Mouse (Mus musculus) embryo, embryonic 10 days (tissue): ENCODE measurements around the gene Kcnc1.

Experiments used
- DNase-seq: peaks from one replicate; pipeline ENCODE4 v3.0.0-alpha.2; 2015; ENCODE audit warnings: low spot score

The Kcnc1 gene

DNA sequence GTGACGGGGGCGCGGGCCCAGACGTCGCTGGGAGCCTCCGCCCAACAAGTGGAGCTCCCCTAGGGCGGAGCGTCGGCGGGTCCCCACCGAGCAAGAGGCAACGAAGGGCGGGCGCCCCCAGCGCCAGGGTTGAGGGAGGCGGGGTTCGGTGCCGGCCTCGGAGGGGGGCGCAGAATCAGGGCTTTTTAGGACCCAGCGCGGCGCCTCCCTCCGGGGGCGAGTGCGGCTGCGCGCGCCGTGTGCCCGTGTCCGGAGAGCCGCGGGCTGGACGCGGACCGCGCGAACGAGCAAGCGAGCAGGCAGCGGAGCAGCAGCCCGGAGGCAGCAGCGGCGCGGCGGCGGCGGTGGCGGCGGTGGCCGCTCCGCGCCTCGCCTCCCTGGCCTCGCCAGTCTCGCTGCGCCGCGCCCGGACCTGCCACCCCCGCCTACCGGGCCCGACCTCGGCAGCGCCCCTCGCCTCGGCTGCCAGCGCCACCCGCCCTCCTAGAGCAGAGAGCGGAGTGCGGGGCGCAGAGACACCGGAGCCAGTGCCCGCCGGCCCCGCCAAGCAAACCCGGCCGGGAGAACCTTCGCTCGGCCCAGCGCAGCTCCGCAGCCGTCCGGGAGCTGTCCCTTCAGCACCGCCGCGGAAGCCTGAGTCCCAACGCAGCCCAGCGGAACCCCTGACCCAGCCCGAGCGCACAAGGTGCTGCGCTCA lies at the start of gene Kcnc1:
Kcnc1 (plus strand) TSS at position 267 of the 697 bp plus-strand sequence.
- peak; percentile 86 for DNase-seq

- DNase-seq, result peak; percentile 41
These were observed 48.6 kb upstream of the Kcnc1 start for GRCm38 (mm10) chr7:46347692-46348091.

DNA sequence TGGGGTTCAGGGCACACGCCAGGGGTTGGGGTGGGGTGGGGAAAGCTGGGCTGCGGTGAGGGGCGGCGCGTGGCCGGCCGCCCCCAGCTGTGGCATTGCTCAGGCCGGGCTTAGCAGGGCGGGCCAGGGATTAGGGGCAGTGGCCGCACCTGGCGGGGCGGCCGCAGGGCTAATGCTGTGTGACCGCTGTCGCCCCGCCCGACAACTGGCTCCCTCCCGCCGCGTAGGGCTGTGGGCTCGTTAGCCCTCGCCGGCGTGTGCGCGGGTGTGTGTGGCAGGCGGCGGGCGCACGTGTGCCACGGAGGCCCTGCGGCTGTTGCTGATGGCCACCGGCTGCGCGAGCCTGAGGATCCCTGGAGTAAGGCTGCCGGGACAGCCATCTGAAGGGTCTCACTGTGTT lies 47.5 kb upstream of the Kcnc1 start:
- DNase-seq, result no peak

DNA sequence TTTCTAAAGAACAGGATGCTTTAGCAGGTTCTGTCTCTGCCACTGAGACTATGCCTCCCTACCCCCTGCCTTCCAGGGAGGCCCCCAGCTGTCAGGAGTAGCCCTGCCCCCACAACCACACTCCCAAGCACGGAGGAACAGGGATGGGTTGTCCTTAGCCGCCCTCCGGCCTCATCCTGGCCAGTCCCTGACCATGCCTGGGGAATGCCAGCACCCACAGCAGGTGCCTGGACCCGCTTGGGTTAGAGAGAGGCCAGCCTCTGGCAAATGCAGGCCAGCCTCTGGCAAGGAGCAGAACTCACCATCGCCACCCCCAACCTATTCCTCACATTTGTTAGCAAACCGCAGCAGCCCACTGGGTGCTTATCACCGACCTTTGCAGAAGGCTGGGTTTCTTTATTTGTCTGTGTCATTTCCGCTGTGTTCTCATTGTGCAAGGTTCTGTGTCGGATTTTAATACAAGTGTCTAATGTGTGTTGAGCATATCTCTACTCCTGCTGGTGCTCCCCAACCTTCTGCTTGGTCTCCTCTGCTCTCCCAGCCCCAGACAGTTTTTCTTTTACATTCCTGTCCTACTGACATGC lies 46.1 kb upstream of the Kcnc1 start:
- DNase-seq, result no peak

- no peak for DNase-seq
These were observed 43.5 kb upstream of the Kcnc1 start for GRCm38 (mm10) chr7:46352748-46353147.

- no peak for DNase-seq
These were observed 43.1 kb upstream of the Kcnc1 start for GRCm38 (mm10) chr7:46353216-46353615.

GRCm38 (mm10) chr7:46353875-46354274 lies 42.4 kb upstream of the Kcnc1 start:
- no peak for DNase-seq

DNA sequence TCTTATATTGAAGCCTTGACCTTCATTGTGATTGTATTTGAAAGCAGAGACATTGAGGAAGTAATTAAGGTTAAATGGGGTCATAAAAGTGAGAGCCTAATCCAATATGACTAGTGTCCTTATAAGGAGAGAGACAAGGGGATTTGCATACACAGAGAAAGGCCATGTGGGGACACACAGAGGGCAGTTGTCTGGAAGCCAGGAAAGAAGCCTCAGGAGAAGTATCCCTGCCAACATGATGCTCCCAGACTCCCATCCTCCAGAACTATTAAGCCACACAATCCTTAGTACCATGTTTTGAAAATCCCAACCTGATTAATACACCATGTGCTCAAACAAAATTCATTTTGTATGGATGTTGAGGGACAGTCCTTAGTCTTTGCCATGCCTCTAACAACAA lies 34.5 kb upstream of the Kcnc1 start:
- no peak for DNase-seq

DNA sequence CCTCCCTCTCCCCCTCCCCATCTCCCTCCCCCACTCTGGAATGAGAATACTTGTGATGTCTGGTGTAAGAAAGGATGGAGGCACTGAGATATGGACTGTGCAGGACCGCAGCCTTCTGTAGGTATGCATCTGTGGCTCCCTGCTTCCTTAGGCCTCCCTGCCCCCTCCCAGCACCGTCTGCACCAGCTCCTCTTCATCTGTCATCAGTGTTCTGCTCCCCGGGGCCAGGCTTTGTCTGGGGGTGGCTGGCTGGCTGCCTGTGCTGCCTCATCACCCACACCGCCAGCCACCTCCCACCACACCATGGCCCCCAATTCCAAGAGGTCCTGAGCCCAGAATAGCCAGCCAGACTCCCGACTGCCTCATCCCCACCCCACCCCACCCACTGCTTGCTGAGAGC lies 32.1 kb upstream of the Kcnc1 start:
- DNase-seq, result no peak

- DNase-seq, result no peak
These were observed 30.5 kb upstream of the Kcnc1 start for GRCm38 (mm10) chr7:46365810-46366209.

DNA sequence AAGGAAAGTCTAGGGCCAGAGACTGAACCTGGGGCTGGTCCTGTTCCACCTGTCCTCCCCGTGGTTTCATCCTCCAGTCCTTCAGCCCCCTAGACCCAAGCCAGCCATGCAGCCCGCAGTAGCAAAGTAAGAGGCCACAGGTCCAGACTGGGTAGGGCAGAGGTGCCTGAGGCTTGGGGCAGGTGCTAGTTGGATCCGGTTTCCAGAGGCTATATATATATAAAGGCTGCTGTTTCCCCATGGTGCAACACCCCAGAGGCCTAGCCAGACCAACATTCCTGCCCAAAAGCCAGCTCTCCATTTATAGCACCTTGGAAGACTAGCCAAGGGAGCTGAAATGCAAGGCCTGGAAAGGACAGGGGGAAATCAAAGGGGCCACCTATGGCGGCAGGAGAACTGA lies 25.2 kb upstream of the Kcnc1 start:
- no peak for DNase-seq

DNA sequence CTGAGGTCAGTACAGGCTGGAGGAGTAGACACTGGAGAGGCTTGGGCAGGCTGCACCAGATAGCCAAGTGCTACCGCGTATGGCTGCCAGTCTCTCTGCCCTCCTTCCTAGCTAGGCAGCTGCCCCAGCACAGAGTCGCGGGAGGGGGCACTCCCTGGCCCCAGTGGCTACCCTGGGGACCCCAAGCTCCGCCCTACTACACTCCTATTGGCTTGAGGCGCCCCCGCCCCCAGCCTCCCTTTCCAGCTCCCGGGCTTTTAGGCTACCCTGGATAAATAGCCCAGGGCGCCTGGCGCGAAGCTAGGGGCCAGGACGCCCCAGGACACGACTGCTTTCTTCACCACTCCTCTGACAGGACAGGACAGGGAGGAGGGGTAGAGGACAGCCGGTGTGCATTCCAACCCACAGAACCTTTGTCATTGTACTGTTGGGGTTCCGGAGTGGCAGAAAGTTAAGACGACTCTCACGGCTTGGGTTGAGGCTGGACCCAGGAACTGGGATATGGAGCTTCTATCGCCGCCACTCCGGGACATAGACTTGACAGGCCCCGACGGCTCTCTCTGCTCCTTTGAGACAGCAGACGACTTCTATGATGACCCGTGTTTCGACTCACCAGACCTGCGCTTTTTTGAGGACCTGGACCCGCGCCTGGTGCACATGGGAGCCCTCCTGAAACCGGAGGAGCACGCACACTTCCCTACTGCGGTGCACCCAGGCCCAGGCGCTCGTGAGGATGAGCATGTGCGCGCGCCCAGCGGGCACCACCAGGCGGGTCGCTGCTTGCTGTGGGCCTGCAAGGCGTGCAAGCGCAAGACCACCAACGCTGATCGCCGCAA lies 19.9 kb upstream of the Kcnc1 start, which contains the start of gene Myod1:
Myod1 (plus strand) TSS at position 303 of the 836 bp plus-strand sequence.
- no peak for DNase-seq

- DNase-seq, result peak; percentile 79
These were observed 19.3 kb upstream of the Kcnc1 start for GRCm38 (mm10) chr7:46377008-46377346.

DNA sequence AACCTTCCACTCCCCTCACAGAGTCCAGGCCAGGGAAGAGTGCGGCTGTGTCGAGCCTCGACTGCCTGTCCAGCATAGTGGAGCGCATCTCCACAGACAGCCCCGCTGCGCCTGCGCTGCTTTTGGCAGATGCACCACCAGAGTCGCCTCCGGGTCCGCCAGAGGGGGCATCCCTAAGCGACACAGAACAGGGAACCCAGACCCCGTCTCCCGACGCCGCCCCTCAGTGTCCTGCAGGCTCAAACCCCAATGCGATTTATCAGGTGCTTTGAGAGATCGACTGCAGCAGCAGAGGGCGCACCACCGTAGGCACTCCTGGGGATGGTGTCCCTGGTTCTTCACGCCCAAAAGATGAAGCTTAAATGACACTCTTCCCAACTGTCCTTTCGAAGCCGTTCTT lies 18.2 kb upstream of the Kcnc1 start:
- DNase-seq, result peak; percentile 70

- DNase-seq, result peak; percentile 70
These were observed 17.3 kb upstream of the Kcnc1 start for GRCm38 (mm10) chr7:46378983-46379382.

DNA sequence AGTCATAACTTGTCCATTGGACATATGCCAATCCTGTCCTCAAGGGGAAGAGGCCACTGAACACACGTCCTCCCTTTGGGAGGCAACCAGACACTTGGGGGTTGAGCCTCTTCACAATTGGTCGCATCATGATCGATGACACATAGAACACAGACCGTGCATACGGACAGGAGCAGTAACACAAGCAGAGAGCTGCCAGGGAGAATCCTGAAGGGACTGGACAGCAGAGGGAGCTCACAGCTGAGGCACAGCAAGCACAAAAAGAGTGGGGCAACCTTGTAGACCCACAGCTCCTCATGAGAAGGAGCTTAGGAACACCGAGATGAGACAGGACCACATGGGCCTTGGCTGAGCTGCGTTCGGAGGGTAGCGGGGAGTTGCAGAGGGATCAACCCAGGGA lies 15.7 kb upstream of the Kcnc1 start:
- peak; percentile 12 for DNase-seq

DNA sequence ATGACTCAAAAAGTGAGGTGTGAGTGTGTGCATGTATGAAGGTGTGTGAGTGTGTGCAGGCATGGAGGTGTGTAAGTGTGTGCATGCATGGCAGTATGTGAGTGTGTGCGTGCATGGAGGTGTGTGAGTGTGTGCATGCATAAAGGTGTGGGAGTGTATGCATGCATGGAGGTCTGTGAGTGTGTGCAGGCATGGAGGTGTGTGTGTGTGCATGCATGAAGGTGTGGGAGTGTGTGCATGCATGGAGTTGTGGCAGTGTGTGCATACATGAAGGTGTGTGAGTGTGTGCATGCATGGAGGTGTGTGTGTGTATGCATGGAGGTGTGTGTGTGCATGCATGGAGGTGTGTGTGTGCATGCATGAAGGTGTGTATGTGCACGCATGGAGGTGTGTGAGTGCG lies 8.9 kb upstream of the Kcnc1 start:
- DNase-seq, result no peak

- DNase-seq, result no peak
These were observed 6.7 kb upstream of the Kcnc1 start for GRCm38 (mm10) chr7:46389456-46390085.

DNA sequence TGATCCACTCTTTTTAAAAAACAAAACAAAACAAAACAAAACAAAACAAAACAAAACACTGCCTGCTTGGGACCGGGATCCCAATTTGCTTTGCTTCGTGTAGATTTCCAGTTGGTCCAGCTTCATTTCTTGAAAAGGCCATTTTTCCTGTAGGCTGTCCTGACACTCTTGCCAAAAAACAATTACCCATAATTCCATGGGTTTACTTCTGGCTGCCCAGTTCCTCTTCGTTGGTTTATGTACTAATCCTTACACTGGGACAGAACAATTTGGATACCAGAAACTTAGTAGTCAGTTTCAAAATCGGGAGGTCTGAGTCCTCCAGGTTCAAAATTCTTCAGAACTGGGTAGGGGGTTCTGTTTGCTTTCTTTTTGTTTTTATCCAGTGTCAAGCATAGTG lies 6.1 kb upstream of the Kcnc1 start:
- DNase-seq, result no peak

DNA sequence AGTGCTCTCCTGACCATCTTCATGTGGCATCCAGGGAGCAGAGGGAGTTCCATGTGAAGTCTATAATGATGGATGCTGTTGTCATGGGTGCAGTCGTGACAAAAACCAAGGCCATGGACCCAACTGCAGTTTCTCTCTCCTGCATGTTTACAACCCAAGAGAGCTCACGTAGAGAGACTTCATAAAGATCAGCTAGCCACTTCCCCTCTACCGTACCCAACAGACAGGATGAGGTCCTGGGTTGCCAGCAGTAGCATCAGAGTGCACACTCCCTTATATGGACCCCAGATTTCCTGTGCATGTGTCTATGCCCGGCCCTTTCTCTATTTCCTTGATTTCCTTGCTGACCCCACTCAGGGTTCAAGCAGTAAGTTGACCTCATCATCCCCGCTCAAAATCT lies 4.6 kb upstream of the Kcnc1 start:
- DNase-seq, result no peak

GRCm38 (mm10) chr7:46393116-46393515 lies 3.2 kb upstream of the Kcnc1 start:
- peak; percentile 85 for DNase-seq

DNA sequence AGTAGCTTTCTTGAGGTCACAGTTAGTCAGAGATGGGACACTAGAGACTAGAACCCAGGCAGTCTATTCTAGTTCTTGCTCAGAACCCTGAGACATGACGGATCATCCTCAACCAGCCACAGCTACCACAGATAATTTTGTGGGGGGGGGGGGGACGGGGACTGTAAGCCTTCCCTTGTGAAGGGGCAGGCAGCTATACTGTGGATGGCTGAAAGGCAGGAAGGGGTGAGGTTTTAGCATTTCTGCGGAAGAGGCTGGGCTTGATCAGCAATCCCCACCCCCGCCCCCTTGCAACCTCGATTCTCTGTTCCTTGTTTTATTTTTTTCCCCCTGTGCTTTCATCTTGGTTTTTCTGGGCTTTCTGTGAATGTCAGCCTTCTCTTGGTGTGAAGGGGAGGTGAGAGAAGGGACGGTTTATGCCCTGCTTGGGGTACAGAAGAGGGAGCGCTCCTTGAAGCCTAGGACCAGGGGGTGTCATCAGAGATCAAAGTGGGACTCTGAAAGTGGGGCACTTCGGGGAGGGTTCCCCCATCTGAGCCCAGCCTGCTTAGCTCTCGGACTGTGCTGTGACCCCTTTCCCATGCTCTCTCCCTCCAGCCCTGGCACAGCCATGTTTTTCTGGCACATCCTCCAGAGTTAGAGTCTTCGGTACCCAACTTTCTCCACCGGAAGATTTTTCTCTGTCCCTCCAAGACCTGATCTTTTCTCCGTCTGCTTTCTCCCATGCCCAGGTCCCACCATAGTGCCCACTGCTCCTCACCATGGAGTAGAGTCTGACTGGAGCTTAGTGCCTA lies 2.4 kb upstream of the Kcnc1 start:
- no peak for DNase-seq
